Mouse (Mus musculus) inflammation-experienced regulatory T-cells, adult 6 months (primary cell): ENCODE data around the gene 2610528J11Rik. TPM values are rescaled to one million over a fixed set of nuclear protein-coding genes. Genes with fewer than 3 reads are reported as not detected.
"Not testable (repeated sequence)": the region's sequence is repeated elsewhere in the genome, so short reads cannot be mapped to it uniquely, and the experiment has no call there.

Experiments used
- ATAC-seq: one replicate; pipeline ENCODE4 v1.8.0; 2017
- polyA plus RNA-seq, 3 experiments: library from polyadenylated mRNA; unstranded; fragments of 100-300 nt; shearing (Covaris generic); gene quantifications; one replicate each; pipeline ENCODE4 v1.2.1; 2017

The 2610528J11Rik gene
- not detected for polyA plus RNA-seq

DNA sequence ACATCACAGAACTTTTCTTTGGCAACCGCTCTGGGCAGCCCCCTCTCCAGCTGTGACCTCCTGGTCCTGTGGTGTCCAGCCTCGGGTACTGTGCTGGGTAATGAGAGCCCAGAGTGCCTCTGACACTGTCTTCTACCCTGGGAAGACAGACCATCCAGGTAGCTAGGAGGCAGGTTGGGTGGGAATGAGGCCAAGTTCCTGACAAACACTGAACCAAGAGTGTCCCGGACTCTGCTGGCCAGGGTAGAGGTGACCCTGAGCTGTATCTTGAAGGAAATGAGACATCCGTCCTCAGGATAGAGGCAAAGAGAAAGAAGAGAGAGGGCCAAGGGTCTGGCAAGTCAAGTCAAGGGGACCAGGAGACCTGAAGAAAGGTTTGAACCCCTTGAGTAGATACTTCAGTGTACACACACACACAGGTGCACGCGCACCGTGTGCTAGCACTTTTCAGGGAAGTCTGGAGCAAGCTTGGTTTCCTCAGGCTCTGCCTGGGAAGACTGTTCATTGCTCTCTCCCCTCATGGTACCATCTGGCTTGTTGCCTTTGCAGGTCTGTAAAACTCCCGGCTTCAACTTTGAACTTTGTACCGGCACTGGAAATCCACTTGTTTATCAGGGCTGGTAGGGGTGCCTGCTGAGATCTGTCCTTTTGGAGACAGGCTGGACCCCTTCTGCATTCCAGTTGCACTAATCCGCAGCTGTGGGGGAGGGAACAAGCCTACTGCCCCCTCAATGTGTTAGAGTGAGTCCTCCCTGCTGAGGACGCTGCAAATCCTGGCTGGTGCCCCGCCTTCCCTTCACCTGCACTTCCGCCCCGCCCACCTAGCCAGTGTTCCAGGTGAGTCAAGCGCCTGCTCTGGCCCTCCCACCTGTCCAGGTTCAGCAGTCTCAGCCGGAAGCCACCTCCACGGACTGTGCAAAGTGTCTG lies at the start of gene 2610528J11Rik:
Gene 2610528J11Rik, plus strand, starts transcription at position 592 of the 927 bp plus-strand sequence.
- ATAC-seq, result no peak

DNA sequence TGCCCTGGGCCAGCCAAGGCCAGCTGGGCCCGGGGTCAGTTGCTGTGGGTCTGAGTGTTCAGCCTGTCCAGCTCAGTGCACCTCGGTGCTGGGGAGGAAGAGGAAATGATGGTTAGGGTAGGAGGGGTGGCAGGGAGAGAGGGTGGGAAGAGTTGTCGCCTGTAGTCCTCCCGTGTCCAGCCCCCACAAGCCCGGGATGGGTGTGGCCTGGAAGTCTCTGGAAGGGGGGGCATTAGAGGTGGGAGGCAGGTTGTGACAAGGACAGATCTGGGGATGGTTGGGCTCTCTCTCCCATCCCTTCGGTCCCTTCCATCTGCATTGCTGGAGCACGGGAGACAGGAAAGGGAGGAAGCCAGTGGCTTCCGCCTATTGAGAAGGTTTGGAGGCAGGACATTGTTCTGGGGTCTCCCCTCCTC lies 37.1 kb upstream of the 2610528J11Rik start, which contains the start of gene Tie1:
Gene Tie1, minus strand, starts transcription at position 345 of the 416 bp plus-strand sequence.
- ATAC-seq, result no peak

GRCm38 (mm10) chr4:118490461-118490860 lies 36.3 kb upstream of the 2610528J11Rik start:
- no peak for ATAC-seq

DNA sequence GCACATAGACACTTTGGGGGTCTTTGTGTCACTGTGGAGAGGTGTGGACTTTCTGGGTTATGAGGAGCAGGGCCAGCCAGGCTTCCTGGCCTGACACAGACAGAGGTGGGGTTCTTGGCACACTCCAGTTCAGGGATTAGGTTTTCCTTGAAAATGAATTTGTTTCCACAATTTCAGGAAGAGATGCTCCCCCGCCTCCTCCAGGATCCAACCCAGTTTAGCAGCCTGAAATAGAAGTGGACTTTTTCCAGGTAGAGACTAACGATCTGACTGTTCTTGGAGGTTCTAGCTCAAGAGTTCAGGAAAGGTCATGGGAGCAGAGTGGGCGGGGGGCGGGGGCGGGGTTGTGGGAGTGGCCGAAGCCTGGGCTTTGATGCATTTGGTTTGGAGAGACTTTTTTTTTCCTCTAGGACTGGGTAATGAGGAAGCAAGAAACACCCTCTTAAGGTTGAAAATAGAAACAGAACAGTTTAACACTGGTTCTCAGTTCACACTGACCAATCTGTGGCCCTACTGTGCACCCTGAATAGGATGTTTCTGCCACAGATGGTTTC lies 26.6 kb upstream of the 2610528J11Rik start:
- ATAC-seq, result no peak

DNA sequence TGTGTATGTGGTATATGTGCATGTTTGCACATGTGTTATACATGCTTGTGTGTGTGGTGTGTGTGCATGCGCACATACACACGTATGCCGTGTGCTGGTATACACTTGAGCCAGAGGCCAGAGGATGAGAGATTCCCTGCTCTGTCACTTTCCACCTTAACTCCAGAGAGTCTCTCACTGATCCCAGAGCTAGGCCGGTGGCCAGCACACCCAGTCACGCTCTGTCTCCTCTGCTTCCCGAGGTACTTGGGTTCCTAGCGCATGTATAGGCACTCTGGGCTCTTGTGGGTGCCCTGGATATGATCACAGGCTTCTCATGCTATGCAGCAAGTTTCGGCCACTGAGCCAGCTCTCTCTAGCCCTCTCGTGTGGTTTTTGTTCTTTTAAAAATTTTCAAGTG lies 26.0 kb upstream of the 2610528J11Rik start:
- ATAC-seq, result no peak

GRCm38 (mm10) chr4:118505551-118505950 lies 21.2 kb upstream of the 2610528J11Rik start:
- ATAC-seq, result no peak

- ATAC-seq, result not testable (repeated sequence)
Observed at GRCm38 (mm10) chr4:118507171-118507570, 19.6 kb upstream of the 2610528J11Rik start.

- ATAC-seq, result no peak
Observed at GRCm38 (mm10) chr4:118509050-118509449, 17.7 kb upstream of the 2610528J11Rik start.

- no peak for ATAC-seq
Observed at GRCm38 (mm10) chr4:118516699-118517496, 9.9 kb upstream of the 2610528J11Rik start.

DNA sequence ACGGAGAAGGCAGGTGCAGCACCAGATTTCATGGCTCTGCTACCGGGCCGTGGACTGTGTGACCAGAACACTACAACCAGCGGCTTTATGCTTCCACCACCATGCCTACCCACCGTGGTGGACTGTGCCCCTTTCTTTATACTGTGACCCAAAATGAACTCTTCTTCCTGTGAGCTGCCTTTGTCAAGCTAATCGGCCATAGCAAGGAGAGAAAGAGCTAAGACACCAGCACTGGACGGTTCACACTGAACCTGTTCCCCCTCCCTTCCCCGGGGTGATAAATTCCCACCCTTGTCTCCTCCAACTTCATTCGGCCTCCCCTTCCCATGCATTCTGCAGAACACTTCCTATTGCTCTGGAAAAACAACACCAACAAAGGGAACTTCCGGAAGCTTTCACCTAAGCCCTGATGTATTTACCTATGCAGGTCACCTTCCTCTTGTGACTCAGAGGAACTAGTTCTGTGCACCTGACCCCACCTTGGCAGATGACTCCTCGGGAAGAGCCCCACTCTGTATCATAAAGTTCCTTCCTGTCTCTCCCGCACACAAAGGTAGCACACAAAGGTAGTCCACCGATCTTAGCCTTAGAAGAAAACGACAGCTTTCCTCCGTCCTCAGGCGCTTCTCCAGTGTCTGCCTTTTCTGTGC lies 9.2 kb upstream of the 2610528J11Rik start:
- no peak for ATAC-seq

DNA sequence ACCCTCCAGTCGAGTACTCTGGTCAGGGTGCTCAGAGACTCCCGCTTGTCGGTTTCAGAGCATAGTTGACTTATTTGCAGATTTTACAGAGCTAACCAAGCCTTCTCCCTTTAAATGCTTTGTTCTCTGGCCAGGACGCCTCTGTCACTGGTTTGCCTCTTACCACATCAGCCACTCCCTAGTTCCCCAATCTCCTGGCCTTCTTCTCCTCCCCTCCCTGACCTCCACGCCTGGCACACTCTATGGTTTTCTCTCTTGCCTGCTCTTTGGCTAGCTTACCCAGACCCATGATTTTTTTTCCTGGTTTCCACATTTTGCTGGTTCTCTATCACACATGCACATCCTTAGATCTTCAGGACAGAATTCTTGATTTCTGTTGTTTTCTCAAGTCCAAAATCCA lies 8.6 kb upstream of the 2610528J11Rik start:
- no peak for ATAC-seq

DNA sequence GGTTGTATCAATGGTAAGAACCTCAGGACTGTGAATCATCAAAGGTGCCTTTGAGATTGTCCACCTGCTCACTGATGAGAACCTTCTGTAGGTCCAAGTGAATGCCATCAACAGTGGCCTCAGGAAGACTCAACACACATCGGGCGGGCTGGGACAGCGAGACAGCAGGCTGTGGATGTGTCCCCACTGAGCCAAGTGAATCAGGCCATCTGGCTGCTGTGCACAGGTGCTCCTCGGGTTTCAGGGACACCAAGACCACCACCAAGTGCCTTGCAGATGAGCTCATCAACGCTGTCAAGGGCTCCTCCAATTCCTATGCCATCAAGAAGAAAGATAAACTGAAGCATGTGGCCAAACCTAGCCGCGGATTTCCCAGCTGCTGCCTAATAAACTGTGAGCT lies 4.6 kb upstream of the 2610528J11Rik start:
- no peak for ATAC-seq

- ATAC-seq, result no peak
Observed at GRCm38 (mm10) chr4:118523976-118524375, 2.8 kb upstream of the 2610528J11Rik start.

DNA sequence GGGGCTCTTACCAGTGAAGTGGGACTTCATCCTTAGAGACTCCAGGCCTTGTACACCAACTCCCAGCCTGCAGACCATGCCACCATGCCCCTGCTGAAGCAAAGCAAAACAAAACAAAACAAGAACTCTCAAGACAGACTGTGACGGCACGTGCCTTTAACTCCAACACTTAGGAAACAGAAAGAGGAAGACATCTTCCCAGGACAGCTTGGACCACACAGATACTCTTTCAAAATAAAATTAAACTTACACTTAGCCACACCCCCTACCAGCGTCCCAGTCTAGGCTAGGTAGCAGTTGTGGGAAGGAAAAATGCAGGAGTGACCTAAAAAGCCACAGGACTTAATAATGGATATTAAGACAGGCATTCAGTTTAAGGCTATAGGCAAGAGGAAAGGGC lies 1.0 kb upstream of the 2610528J11Rik start:
- no peak for ATAC-seq

- ATAC-seq, result no peak
Observed at GRCm38 (mm10) chr4:118527335-118527681, 509 bp downstream of the 2610528J11Rik start.

- ATAC-seq, result no peak
Observed at GRCm38 (mm10) chr4:118527720-118528119, 921 bp downstream of the 2610528J11Rik start.

GRCm38 (mm10) chr4:118532663-118533062 lies 5.9 kb downstream of the 2610528J11Rik start:
- no peak for ATAC-seq

DNA sequence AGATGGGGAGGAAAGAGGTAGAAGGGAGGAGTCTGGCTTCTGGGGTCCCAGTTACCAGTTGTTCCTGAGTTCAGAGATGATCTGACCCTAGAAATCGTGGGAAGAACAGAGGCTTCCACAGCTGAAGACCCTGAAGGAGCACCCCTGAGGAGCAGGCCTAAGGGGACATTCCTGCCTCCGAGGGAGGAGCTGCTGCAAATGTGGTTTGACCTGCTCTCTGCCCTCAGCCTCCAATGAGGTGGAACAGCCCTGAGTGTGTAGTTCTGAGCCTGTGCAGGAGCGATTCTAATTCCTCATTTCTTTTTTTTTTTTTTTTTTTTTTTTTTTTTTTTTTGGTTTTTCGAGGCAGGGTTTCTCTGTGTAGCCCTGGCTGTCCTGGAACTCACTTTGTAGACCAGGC lies 6.4 kb downstream of the 2610528J11Rik start:
- ATAC-seq, result no peak

GRCm38 (mm10) chr4:118533605-118534004 lies 6.8 kb downstream of the 2610528J11Rik start:
- no peak for ATAC-seq

GRCm38 (mm10) chr4:118535610-118536009 lies 8.8 kb downstream of the 2610528J11Rik start:
- no peak for ATAC-seq

DNA sequence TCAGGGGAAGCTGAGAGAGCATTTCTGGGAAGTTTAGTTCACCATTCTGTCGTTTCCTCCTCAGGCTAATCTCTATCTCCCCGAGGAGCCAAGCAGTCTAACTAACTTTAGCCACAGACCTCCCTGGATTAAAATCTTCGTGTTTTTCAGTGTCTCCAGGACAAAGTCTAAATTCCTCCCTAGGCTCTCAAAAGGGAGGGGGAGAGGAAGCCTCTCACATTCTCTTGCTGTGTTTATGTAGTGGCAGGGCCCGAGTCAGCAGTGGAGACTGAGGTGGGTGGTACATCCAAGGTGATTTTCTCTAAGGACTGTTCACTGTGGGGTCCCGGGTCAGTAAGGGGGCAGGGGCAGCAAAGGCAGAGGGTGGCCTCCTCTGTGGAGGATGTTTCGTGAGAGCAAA lies 11.0 kb downstream of the 2610528J11Rik start:
- no peak for ATAC-seq

GRCm38 (mm10) chr4:118539904-118540303 lies 13.1 kb downstream of the 2610528J11Rik start:
- ATAC-seq, result no peak
